Comparison of ENCODE assay signal across 8 mouse cellular contexts in the genomic region with DNA sequence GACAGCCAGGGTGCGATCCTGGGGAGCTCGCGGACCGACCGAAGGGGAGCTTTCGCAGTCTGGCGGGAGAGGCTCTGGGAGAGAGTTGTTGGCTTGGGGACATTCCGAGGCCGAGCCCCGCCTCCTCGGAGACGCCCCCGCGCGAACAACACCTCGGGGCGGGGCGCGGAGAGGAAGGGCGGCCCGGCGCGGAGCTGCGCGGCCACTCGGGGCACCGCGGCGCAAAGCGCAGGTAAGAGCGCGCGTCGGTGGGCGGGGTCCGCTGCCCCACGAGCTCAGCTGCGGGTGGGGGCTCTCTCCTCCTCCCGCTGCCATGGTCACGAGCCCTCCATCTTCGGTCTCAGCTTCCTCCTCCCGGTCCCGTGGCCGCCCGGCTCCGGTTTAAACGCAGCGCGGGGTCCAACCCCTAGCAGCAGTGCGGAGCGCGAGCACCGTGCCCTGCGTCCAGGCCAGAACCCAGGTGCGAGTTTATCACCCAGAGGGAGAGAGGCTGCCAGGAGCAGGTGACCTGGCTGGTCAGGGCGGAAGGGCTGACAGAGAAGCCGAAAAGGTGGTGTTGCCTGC. TPM values are rescaled to one million over a fixed set of nuclear protein-coding genes. Genes with fewer than 3 reads are reported as not detected.
DNase-seq lines count a peak whose midpoint lies in the region; ATAC-seq and TF ChIP-seq lines count a peak whose summit lies in the region.

TSS of gene Tmie (minus strand) at position 116 of the 564 bp plus-strand sequence.

- H3K36me3 ChIP-seq in embryonic facial prominence, embryonic 12.5 days, result no peaks in the 10 kb centered on the region
- no peaks in the 10 kb centered on the region for H3K36me3 ChIP-seq in heart, embryonic 13.5 days
- H3K36me3 ChIP-seq in kidney, embryonic 14.5 days (ENCODE audit: control insufficient read depth, insufficient read depth, low read length), result no peaks in the 10 kb centered on the region
- H3K36me3 ChIP-seq in liver, postnatal 0 days (replicated peaks; ENCODE audit: insufficient read depth, low read length), result no peaks in the 10 kb centered on the region
- no peaks in the 10 kb centered on the region for H3K36me3 ChIP-seq in neural tube, embryonic 12.5 days

- H3K4me3 ChIP-seq in embryonic facial prominence, embryonic 12.5 days, result peak within 1 kb of the TSS; percentile 55
- H3K4me3 ChIP-seq in heart, embryonic 13.5 days, result peak within 1 kb of the TSS; percentile 72
- peak within 1 kb of the TSS; percentile 45 for H3K4me3 ChIP-seq in kidney, embryonic 14.5 days (ENCODE audit: low read length)
- H3K4me3 ChIP-seq in liver, postnatal 0 days (ENCODE audit: low read depth, low read length), result peak within 1 kb of the TSS; percentile 53
- peak within 1 kb of the TSS; percentile 42 for H3K4me3 ChIP-seq in neural tube, embryonic 12.5 days

- DNase-seq in frontal cortex, postnatal 25 days (ENCODE audit: low spot score in 2 of 2), result no peak
- DNase-seq in liver, postnatal 0 days, result peak; percentile 81
- peak; percentile 83 for DNase-seq in thymus, postnatal 25 days

- ATAC-seq in frontal cortex, adult (ENCODE audit: low TSS enrichment), result 0 out of 2 replicates have a peak, but pooled peaks have one; percentile 29
- peak; percentile 57 for ATAC-seq in embryonic facial prominence, embryonic 12.5 days (ENCODE audit: insufficient number of reproducible peaks, insufficient read depth, low FRiP score, low TSS enrichment)
- peak; percentile 18; the same call in 1 of the 2 replicates for ATAC-seq in heart, embryonic 13.5 days (ENCODE audit: extremely low read depth, insufficient number of reproducible peaks, low FRiP score, low TSS enrichment)
- peak; percentile 76 for ATAC-seq in kidney, embryonic 14.5 days (ENCODE audit: low FRiP score, low TSS enrichment)
- peak; percentile 64 for ATAC-seq in liver, postnatal 0 days
- no peak for ATAC-seq in neural tube, embryonic 12.5 days (ENCODE audit: low FRiP score, low read depth)

- no peak for TF ChIP-seq EP300 in liver, postnatal 0 days (IDR thresholded peaks at IDR 0.05; ENCODE audit: low read depth)

- 0 out of 2 replicates have a peak, but pooled peaks have one; percentile 2 for TF ChIP-seq CTCF in liver, postnatal 0 days (IDR thresholded peaks at IDR 0.05; ENCODE audit: low read depth)

- H3K9me3 ChIP-seq in embryonic facial prominence, embryonic 12.5 days, result no peaks in the 10 kb centered on the region
- no peaks in the 10 kb centered on the region for H3K9me3 ChIP-seq in heart, embryonic 13.5 days
- no peaks in the 10 kb centered on the region for H3K9me3 ChIP-seq in kidney, embryonic 14.5 days (ENCODE audit: control insufficient read depth, low read length)
- H3K9me3 ChIP-seq in liver, postnatal 0 days (ENCODE audit: low read length), result no peaks in the 10 kb centered on the region
- H3K9me3 ChIP-seq in neural tube, embryonic 12.5 days, result no peaks in the 10 kb centered on the region

- H3K27me3 ChIP-seq in embryonic facial prominence, embryonic 12.5 days, result peaks cover 50% of the 10 kb centered on the region
- peaks cover 61% of the 10 kb centered on the region for H3K27me3 ChIP-seq in heart, embryonic 13.5 days (replicated peaks)
- peaks cover 7% of the 10 kb centered on the region for H3K27me3 ChIP-seq in kidney, embryonic 14.5 days (ENCODE audit: control insufficient read depth, insufficient read depth, low read length)
- peaks cover 16% of the 10 kb centered on the region for H3K27me3 ChIP-seq in liver, postnatal 0 days (ENCODE audit: insufficient read depth, low read length)
- peaks cover 57% of the 10 kb centered on the region for H3K27me3 ChIP-seq in neural tube, embryonic 12.5 days (replicated peaks)

- WGBS in embryonic facial prominence, embryonic 12.5 days, result under 1% methylated on average over 40 of the region's 57 CpGs
- under 1% methylated on average over 56 of the region's 57 CpGs for WGBS in heart, embryonic 13.5 days
- under 1% methylated on average over 48 of the region's 57 CpGs for WGBS in kidney, embryonic 14.5 days
- 2% methylated on average over 47 of the region's 57 CpGs for WGBS in liver, postnatal 0 days (ENCODE audit: insufficient replicate concordance)
- 2% methylated on average over 55 of the region's 57 CpGs for WGBS in neural tube, embryonic 12.5 days

- peak within 1 kb of the TSS; percentile 56 for H3K9ac ChIP-seq in embryonic facial prominence, embryonic 12.5 days
- peak within 1 kb of the TSS; percentile 82 for H3K9ac ChIP-seq in heart, embryonic 13.5 days
- H3K9ac ChIP-seq in kidney, embryonic 14.5 days (ENCODE audit: low read depth, low read length), result peak within 1 kb of the TSS; percentile 32
- peak within 1 kb of the TSS; percentile 67 for H3K9ac ChIP-seq in liver, postnatal 0 days (replicated peaks)
- peak within 1 kb of the TSS; percentile 26; the same call in 1 of the 2 replicates for H3K9ac ChIP-seq in neural tube, embryonic 12.5 days

- peaks cover 12% of the 10 kb centered on the region for H3K4me1 ChIP-seq in embryonic facial prominence, embryonic 12.5 days
- H3K4me1 ChIP-seq in heart, embryonic 13.5 days, result peaks cover 31% of the 10 kb centered on the region
- H3K4me1 ChIP-seq in kidney, embryonic 14.5 days (ENCODE audit: control insufficient read depth, insufficient read depth, low read length), result peaks cover 7% of the 10 kb centered on the region; the same call in 1 of the 2 replicates
- peaks cover 9% of the 10 kb centered on the region; the same call in 1 of the 2 replicates for H3K4me1 ChIP-seq in liver, postnatal 0 days (ENCODE audit: insufficient read depth)
- peaks cover 13% of the 10 kb centered on the region for H3K4me1 ChIP-seq in neural tube, embryonic 12.5 days

- H3K4me2 ChIP-seq in embryonic facial prominence, embryonic 12.5 days (replicated peaks), result peak within 1 kb of the TSS; percentile 93
- H3K4me2 ChIP-seq in heart, embryonic 13.5 days, result peak within 1 kb of the TSS; percentile 97
- H3K4me2 ChIP-seq in kidney, embryonic 14.5 days (replicated peaks; ENCODE audit: low read depth, low read length), result peak within 1 kb of the TSS; percentile 88
- peak within 1 kb of the TSS; percentile 77 for H3K4me2 ChIP-seq in liver, postnatal 0 days (ENCODE audit: low read depth, low read length)
- H3K4me2 ChIP-seq in neural tube, embryonic 12.5 days (replicated peaks), result peak within 1 kb of the TSS; percentile 86

- no peak within 1 kb of the TSS for H3K27ac ChIP-seq in embryonic facial prominence, embryonic 12.5 days
- H3K27ac ChIP-seq in heart, embryonic 13.5 days (replicated peaks), result no peak within 1 kb of the TSS
- 0 out of 2 replicates have a peak within 1 kb of the TSS, but pooled peaks have one; percentile 14 for H3K27ac ChIP-seq in kidney, embryonic 14.5 days (ENCODE audit: low read depth, low read length)
- H3K27ac ChIP-seq in liver, postnatal 0 days (ENCODE audit: low read depth), result peak within 1 kb of the TSS; percentile 87
- no peak within 1 kb of the TSS for H3K27ac ChIP-seq in neural tube, embryonic 12.5 days

RNA-seq across cellular contexts. Expression of gene Tmie, which starts in this region (rescaled TPM):
- 0.96 and 1.3 TPM in 2 replicates for polyA plus RNA-seq in embryonic facial prominence, embryonic 12.5 days (2016; fragmentation: Nextera tagmentation; extraction: Ambion mirVana)
- polyA plus RNA-seq in heart, embryonic 13.5 days (2015; fragmentation: Nextera tagmentation; extraction: Ambion mirVana), result 0.16 and 0.20 TPM in 2 replicates
- 0.38 and 0.49 TPM in 2 replicates for polyA plus RNA-seq in kidney, embryonic 14.5 days (2014; fragmentation: Nextera tagmentation; extraction: Ambion mirVana)
- 5.4 and 6.0 TPM in 2 replicates for polyA plus RNA-seq in liver, postnatal 0 days (2015; fragmentation: Nextera tagmentation; extraction: Ambion mirVana)
- 0.70 and 1.1 TPM in 2 replicates for polyA plus RNA-seq in neural tube, embryonic 12.5 days (2016; fragmentation: Nextera tagmentation; extraction: Ambion mirVana)

Comparison
In these comparisons a context has a peak if more than half of its experiments do, and no peak if none do; other contexts are left out.
1. Peak in ATAC-seq, H3K4me3 ChIP-seq, H3K9ac ChIP-seq and H3K4me2 ChIP-seq in heart, embryonic 13.5 days; RNA of the gene not detected or under 1 TPM.
2. Peak in ATAC-seq, H3K4me3 ChIP-seq, H3K27ac ChIP-seq, H3K9ac ChIP-seq and H3K4me2 ChIP-seq in kidney, embryonic 14.5 days; RNA of the gene not detected or under 1 TPM.
3. DNase-seq: peak in liver, postnatal 0 days (single experiment) and thymus, postnatal 25 days (single experiment); none in frontal cortex, postnatal 25 days (0 of 2).
4. H3K9ac ChIP-seq: peak in every context shown above with its lines; median percentile 82 in heart, embryonic 13.5 days; 67 in liver, postnatal 0 days; 56 in embryonic facial prominence, embryonic 12.5 days; 32 in kidney, embryonic 14.5 days; 26 in neural tube, embryonic 12.5 days.
5. Peak in every context shown above with its lines, with median percentiles within 50 percentile points of each other: H3K4me2 ChIP-seq and H3K4me3 ChIP-seq.